Mouse (Mus musculus): ENCODE results near the gene Prune1.

- TF ChIP-seq CTCF (IDR thresholded peaks at IDR 0.05; ENCODE audit: low read depth) (no peak), EP300 (IDR thresholded peaks at IDR 0.05; ENCODE audit: low read depth) (no peak)
Measured at GRCm38 (mm10) chr3:95286510-95286909, 4.6 kb upstream of the Prune1 start.
